Mouse (Mus musculus) MEL (cell line): ENCODE measurements around the gene Hist1h2bh.

Experiments used
- CTCF ChIP-seq, 3 experiments: IDR thresholded peaks in 2 of 3; conservative IDR thresholded peaks in 1 of 3; 2 replicates each; pipeline ENCODE4 v1.5.1; 2011 to 2012; ENCODE audit warnings: low read length in 3 of 3, low read depth in 2 of 3, mild to moderate bottlenecking in 2 of 3, improper control_type of control experiment in 1 of 3, inconsistent platforms in 1 of 3, mixed read lengths in 1 of 3, moderate library complexity in 1 of 3; ENCODE audit not compliant: control insufficient read depth in 1 of 3, insufficient read depth in 1 of 3, poor library complexity in 1 of 3, severe bottlenecking in 1 of 3
- POLR2A ChIP-seq, 2 experiments: IDR thresholded peaks; 2 replicates each; pipeline ENCODE4 v1.6.1; 2011 to 2012; ENCODE audit warnings: low read length in 2 of 2, mild to moderate bottlenecking in 2 of 2, control low read depth in 1 of 2, improper control_type of control experiment in 1 of 2, low read depth in 1 of 2, moderate library complexity in 1 of 2; ENCODE audit not compliant: control insufficient read depth in 1 of 2, insufficient read depth in 1 of 2, poor library complexity in 1 of 2
- TCF12 ChIP-seq: IDR thresholded peaks from 2 replicates; pipeline ENCODE4 v1.6.1; 2014; ENCODE audit warnings: low read depth, mild to moderate bottlenecking, inconsistent platforms, low read length, improper control_type of control experiment, moderate library complexity

DNA sequence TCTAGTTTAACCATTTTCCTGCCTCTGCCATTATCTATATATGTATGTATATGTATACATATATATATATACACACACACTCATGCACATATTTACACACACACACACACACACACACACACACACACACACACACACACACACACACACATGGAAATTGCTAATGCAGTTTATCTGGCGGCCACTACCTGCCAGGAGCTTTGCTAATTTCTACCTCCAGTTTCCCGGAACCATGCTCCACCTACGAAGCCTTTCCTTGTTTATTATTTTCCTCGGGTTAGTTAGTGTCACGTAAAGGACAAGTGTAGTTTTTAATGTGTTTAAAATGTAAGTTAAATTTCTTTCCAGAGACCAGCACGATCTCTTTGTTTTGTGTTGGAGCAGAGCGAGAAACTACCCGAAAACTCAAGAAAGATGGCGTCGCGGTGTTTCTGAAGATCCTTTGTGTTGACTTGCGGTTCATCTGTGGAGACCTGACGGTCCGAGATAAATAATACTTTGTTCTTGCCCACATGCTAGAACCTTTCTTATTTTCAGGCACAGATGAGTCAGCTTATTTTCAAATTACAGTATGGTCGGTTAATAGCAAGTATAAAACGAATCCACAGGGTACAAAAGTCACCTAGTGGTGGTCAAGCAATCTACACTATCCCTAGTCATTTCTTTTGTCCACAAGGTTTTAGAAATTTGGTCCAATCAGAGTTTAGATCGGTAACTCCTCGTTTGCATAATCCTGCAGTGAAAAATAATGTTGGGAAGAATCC, 19.7 kb upstream of the Hist1h2bh start:
- TF ChIP-seq POLR2A (IDR thresholded peaks at IDR 0.05; ENCODE audit: control insufficient read depth in 1 of 2, insufficient read depth in 1 of 2, low read depth in 1 of 2, low read length in 2 of 2, poor library complexity in 1 of 2) (peak in 1 of 2 experiments; percentile 14; a peak in 1 of 4 replicates), CTCF (IDR thresholded peaks at IDR 0.05 in 2 of 3, conservative IDR thresholded peaks at IDR 0.05 in 1 of 3; ENCODE audit: control insufficient read depth in 1 of 3, insufficient read depth in 1 of 3, low read depth in 2 of 3, low read length in 3 of 3, poor library complexity in 1 of 3, severe bottlenecking in 1 of 3) (peak in 1 of 3 experiments; percentile 43; a peak in 2 of 6 replicates), TCF12 (no peak)
